In genomic region chr17:40731724-40732123, GRCm38 (mm10) we compare ENCODE assay signal across 29 mouse cellular contexts. TPM values are rescaled to one million over a fixed set of nuclear protein-coding genes. Genes with fewer than 3 reads are reported as not detected.
DNase-seq lines count a peak whose midpoint lies in the region; ATAC-seq and TF ChIP-seq lines count a peak whose summit lies in the region.
"Had no signal": no experiment of that assay in that cellular context is flagged by ENCODE, and none has a peak within 500 bp of the region (broad histone marks: within the 10 kb centered on the region; RNA-seq: fewer than 3 reads in every experiment).

No protein-coding gene starts in this region.

- no peak for TF ChIP-seq POLR2A in limb, embryonic 14.5 days (IDR thresholded peaks at IDR 0.05; ENCODE audit: borderline replicate concordance, extremely low read depth, insufficient read depth, insufficient read length)

- no peak overlapping the region for H3K4me2 ChIP-seq in limb, embryonic 12.5 days
- no peak overlapping the region for H3K4me2 ChIP-seq in limb, embryonic 14.5 days (replicated peaks; ENCODE audit: low read depth, low read length, severe bottlenecking)
- no peak overlapping the region for H3K4me2 ChIP-seq in kidney, embryonic 14.5 days (replicated peaks; ENCODE audit: low read depth, low read length)
- H3K4me2 ChIP-seq: embryonic facial prominence, embryonic 13.5 days; embryonic facial prominence, embryonic 15.5 days; forebrain, embryonic 12.5 days had no signal

- peak; percentile 52 for DNase-seq in heart, adult 11 months
- no peak for DNase-seq in heart, adult 8-10 months (ENCODE audit: low spot score)
- DNase-seq in limb, embryonic 14.5 days (ENCODE audit: low spot score), result no peak
- no peak for DNase-seq in testis, postnatal 14 days (ENCODE audit: low spot score)
- DNase-seq: adrenal gland, adult 2 months; adrenal gland, postnatal 10 days; adrenal gland, postnatal 25 days; cerebellum, adult 11 months; cerebellum, adult 18-20 months; cerebellum, adult 8-10 months; cerebellum, adult 9-11 months; cerebellum, postnatal 14 days; cerebellum, postnatal 36 days had no signal

- no peaks in the 10 kb centered on the region for H3K9me3 ChIP-seq in limb, embryonic 12.5 days
- no peaks in the 10 kb centered on the region for H3K9me3 ChIP-seq in limb, embryonic 14.5 days (ENCODE audit: control insufficient read depth, low read length)
- no peaks in the 10 kb centered on the region for H3K9me3 ChIP-seq in kidney, embryonic 14.5 days (ENCODE audit: control insufficient read depth, low read length)
- H3K9me3 ChIP-seq: embryonic facial prominence, embryonic 13.5 days; embryonic facial prominence, embryonic 15.5 days; forebrain, embryonic 10.5 days; forebrain, embryonic 12.5 days had no signal

- peak overlapping the region; percentile 77 for H3K27ac ChIP-seq in limb, embryonic 12.5 days
- no peak overlapping the region for H3K27ac ChIP-seq in limb, embryonic 14.5 days (replicated peaks; ENCODE audit: low read depth, low read length)
- no peak overlapping the region for H3K27ac ChIP-seq in kidney, embryonic 14.5 days (ENCODE audit: low read depth, low read length)
- H3K27ac ChIP-seq: embryonic facial prominence, embryonic 13.5 days; embryonic facial prominence, embryonic 15.5 days; forebrain, embryonic 10.5 days; forebrain, embryonic 12.5 days had no signal

- no peak overlapping the region for H3K9ac ChIP-seq in limb, embryonic 12.5 days (replicated peaks)
- no peak overlapping the region for H3K9ac ChIP-seq in limb, embryonic 14.5 days (ENCODE audit: low read depth, low read length, severe bottlenecking)
- H3K9ac ChIP-seq in kidney, embryonic 14.5 days (ENCODE audit: low read depth, low read length), result no peak overlapping the region
- H3K9ac ChIP-seq: embryonic facial prominence, embryonic 13.5 days; embryonic facial prominence, embryonic 15.5 days; forebrain, embryonic 12.5 days had no signal

- 45% methylated on average over 4 of the region's 4 CpGs for WGBS in limb, embryonic 12.5 days
- 28% methylated on average over 4 of the region's 4 CpGs for WGBS in limb, embryonic 14.5 days
- 56% methylated on average over 4 of the region's 4 CpGs for WGBS in kidney, embryonic 14.5 days

- no peaks in the 10 kb centered on the region for H3K36me3 ChIP-seq in limb, embryonic 12.5 days
- H3K36me3 ChIP-seq in limb, embryonic 14.5 days (ENCODE audit: control insufficient read depth, insufficient read depth, low read length), result no peaks in the 10 kb centered on the region
- H3K36me3 ChIP-seq in kidney, embryonic 14.5 days (ENCODE audit: control insufficient read depth, insufficient read depth, low read length), result no peaks in the 10 kb centered on the region
- H3K36me3 ChIP-seq: embryonic facial prominence, embryonic 13.5 days; embryonic facial prominence, embryonic 15.5 days; forebrain, embryonic 10.5 days; forebrain, embryonic 12.5 days had no signal

- ATAC-seq in limb, embryonic 12.5 days (ENCODE audit: insufficient number of reproducible peaks, insufficient read depth, low FRiP score, low TSS enrichment, low read depth), result peak; percentile 80
- ATAC-seq in limb, embryonic 14.5 days (ENCODE audit: low FRiP score, low read depth), result peak; percentile 57
- no peak for ATAC-seq in kidney, embryonic 14.5 days (ENCODE audit: low FRiP score, low TSS enrichment)
- ATAC-seq: forebrain, embryonic 14.5 days; forebrain, embryonic 16.5 days had no signal

- no peaks in the 10 kb centered on the region for H3K27me3 ChIP-seq in limb, embryonic 12.5 days
- no peaks in the 10 kb centered on the region for H3K27me3 ChIP-seq in limb, embryonic 14.5 days (ENCODE audit: control insufficient read depth, insufficient read depth, low read length)
- no peaks in the 10 kb centered on the region for H3K27me3 ChIP-seq in kidney, embryonic 14.5 days (ENCODE audit: control insufficient read depth, insufficient read depth, low read length)
- H3K27me3 ChIP-seq: embryonic facial prominence, embryonic 13.5 days; embryonic facial prominence, embryonic 15.5 days; forebrain, embryonic 12.5 days had no signal

- H3K4me3 ChIP-seq in limb, embryonic 12.5 days (replicated peaks), result no peak overlapping the region
- H3K4me3 ChIP-seq in limb, embryonic 14.5 days (replicated peaks; ENCODE audit: low read length), result no peak overlapping the region
- H3K4me3 ChIP-seq in kidney, embryonic 14.5 days (ENCODE audit: low read length), result no peak overlapping the region
- H3K4me3 ChIP-seq: embryonic facial prominence, embryonic 13.5 days; embryonic facial prominence, embryonic 15.5 days; erythroblast, embryonic 14.5 days; forebrain, embryonic 10.5 days; forebrain, embryonic 12.5 days had no signal

- peaks cover 8% of the 10 kb centered on the region; the same call in 1 of the 2 replicates for H3K4me1 ChIP-seq in limb, embryonic 12.5 days (replicated peaks)
- H3K4me1 ChIP-seq in limb, embryonic 14.5 days (ENCODE audit: control insufficient read depth, insufficient read depth, low read length), result 0 out of 2 replicates have a peak, but pooled peaks cover 4% of the 10 kb centered on the region
- H3K4me1 ChIP-seq in kidney, embryonic 14.5 days (ENCODE audit: control insufficient read depth, insufficient read depth, low read length), result no peaks in the 10 kb centered on the region
- H3K4me1 ChIP-seq: embryonic facial prominence, embryonic 13.5 days; embryonic facial prominence, embryonic 15.5 days; forebrain, embryonic 10.5 days; forebrain, embryonic 12.5 days had no signal

RNA-seq across cellular contexts. Expression of gene Esp1, which starts 4.8 kb away (rescaled TPM):
- not detected for total RNA-seq in heart, adult 8-10 months (2022)
- polyA plus RNA-seq in limb, embryonic 12.5 days (2016; fragmentation: Nextera tagmentation; extraction: Ambion mirVana), result not detected in 2 replicates
- not detected in 2 replicates for polyA plus RNA-seq in limb, embryonic 14.5 days (2012; rRNA removed)
- not detected in 2 replicates for polyA plus RNA-seq in limb, embryonic 14.5 days (2014; fragmentation: Nextera tagmentation; extraction: Ambion mirVana)
- not detected in 2 replicates for polyA plus RNA-seq in kidney, embryonic 14.5 days (2014; fragmentation: Nextera tagmentation; extraction: Ambion mirVana)
- total RNA-seq: adrenal gland, adult 2 months; adrenal gland, postnatal 10 days; adrenal gland, postnatal 25 days; adrenal gland, postnatal 4 days; common myeloid progenitor, adult 5-6 weeks; ES-E14; MEL had no signal
- polyA plus RNA-seq: adrenal gland, adult 2 months; brain, embryonic 14.5 days; C2C12; embryonic facial prominence, embryonic 11.5 days; embryonic facial prominence, embryonic 13.5 days; embryonic facial prominence, embryonic 15.5 days; erythroblast, embryonic 14.5 days; forebrain, embryonic 10.5 days; forebrain, embryonic 12.5 days; forebrain, embryonic 14.5 days; forebrain, embryonic 16.5 days had no signal
